In genomic region chr14:53750703-53751441, GRCm38 (mm10) we compare ENCODE assay signal across 21 mouse cellular contexts.
DNase-seq lines count a peak whose midpoint lies in the region; ATAC-seq and TF ChIP-seq lines count a peak whose summit lies in the region.
"Had no signal": no experiment of that assay in that cellular context is flagged by ENCODE, and none has a peak within 500 bp of the region (broad histone marks: within the 10 kb centered on the region; RNA-seq: fewer than 3 reads in every experiment).

No protein-coding gene starts in this region.

- TF ChIP-seq EP300 in MEL (IDR thresholded peaks at IDR 0.05; ENCODE audit: low read depth in 1 of 2, low read length in 2 of 2), result peak; percentile 90 to 92

- DNase-seq in liver, embryonic 11.5 days (ENCODE audit: low spot score), result no peak
- no peak for DNase-seq in liver
- peak; percentile 69 for DNase-seq in MEL (ENCODE audit: low read depth, low spot score)
- no peak for DNase-seq in liver, embryonic 13.5 days
- no peak for DNase-seq in testis, postnatal 14 days (ENCODE audit: low spot score)
- DNase-seq in embryo, embryonic 9.5 days (ENCODE audit: extremely low spot score), result no peak
- DNase-seq: adrenal gland, adult 8-10 months; adrenal gland, postnatal 36 days; cerebellum, adult 8-10 months; cerebellum, postnatal 14 days; gastrocnemius, postnatal 14 days; heart, postnatal 4 days had no signal

- TF ChIP-seq CTCF in MEL (IDR thresholded peaks at IDR 0.05 in 2 of 3, conservative IDR thresholded peaks at IDR 0.05 in 1 of 3; ENCODE audit: control insufficient read depth in 1 of 3, insufficient read depth in 1 of 3, low read depth in 2 of 3, low read length in 3 of 3, poor library complexity in 1 of 3, severe bottlenecking in 1 of 3), result no peak

- no peaks in the 10 kb centered on the region for H3K79me2 ChIP-seq in MEL (ENCODE audit: control insufficient read depth, insufficient read depth, low read length, poor library complexity)

- H3K4me1 ChIP-seq in liver, embryonic 11.5 days (replicated peaks; ENCODE audit: control insufficient read depth, insufficient read depth, low read length), result no peaks in the 10 kb centered on the region; the same call in 1 of the 2 replicates
- H3K4me1 ChIP-seq in MEL (ENCODE audit: control insufficient read depth in 1 of 2, insufficient read depth in 2 of 2, low read length in 2 of 2), result peaks cover 0 to 3% of the 10 kb centered on the region in 2 experiments; a peak in 1 of 4 replicates
- peaks cover 7% of the 10 kb centered on the region for H3K4me1 ChIP-seq in liver, embryonic 13.5 days (replicated peaks)
- H3K4me1 ChIP-seq: embryonic facial prominence, embryonic 13.5 days; forebrain, embryonic 12.5 days; heart, embryonic 12.5 days; hindbrain, embryonic 13.5 days had no signal

- no peak overlapping the region for H3K27ac ChIP-seq in liver, embryonic 11.5 days (ENCODE audit: low read depth, low read length)
- peak overlapping the region; percentile 38 for H3K27ac ChIP-seq in MEL (ENCODE audit: control insufficient read depth, low read depth, low read length)
- H3K27ac ChIP-seq in liver, embryonic 13.5 days, result peak overlapping the region; percentile 3; the same call in 1 of the 2 replicates
- H3K27ac ChIP-seq: embryonic facial prominence, embryonic 13.5 days; forebrain, embryonic 12.5 days; hindbrain, embryonic 13.5 days; hindbrain, postnatal 0 days had no signal

- H3K9me3 ChIP-seq in liver, embryonic 11.5 days (ENCODE audit: control insufficient read depth, low read length), result no peaks in the 10 kb centered on the region
- no peaks in the 10 kb centered on the region for H3K9me3 ChIP-seq in MEL (replicated peaks; ENCODE audit: insufficient read depth, low read length)
- H3K9me3 ChIP-seq in liver, embryonic 13.5 days (replicated peaks), result no peaks in the 10 kb centered on the region
- H3K9me3 ChIP-seq: embryonic facial prominence, embryonic 13.5 days; forebrain, embryonic 12.5 days; heart, embryonic 12.5 days; hindbrain, embryonic 13.5 days had no signal

- H3K9ac ChIP-seq in liver, embryonic 11.5 days (ENCODE audit: low read depth, low read length), result no peak overlapping the region
- H3K9ac ChIP-seq in MEL (ENCODE audit: control insufficient read depth, low read depth, low read length, poor library complexity, severe bottlenecking), result no peak overlapping the region
- H3K9ac ChIP-seq in liver, embryonic 13.5 days, result no peak overlapping the region
- H3K9ac ChIP-seq: embryonic facial prominence, embryonic 13.5 days; forebrain, embryonic 12.5 days; heart, embryonic 12.5 days; hindbrain, embryonic 13.5 days had no signal

- ATAC-seq in liver, embryonic 11.5 days (replicated peaks; ENCODE audit: low FRiP score), result peak; percentile 67
- peak; percentile 73 for ATAC-seq in liver, embryonic 13.5 days (ENCODE audit: low read depth)
- peak; percentile 79 for ATAC-seq in megakaryocyte progenitor cell, adult 5-6 weeks (replicated peaks; ENCODE audit: poor library complexity)
- ATAC-seq in granulocyte monocyte progenitor cell, adult 5-6 weeks (replicated peaks; ENCODE audit: poor library complexity, severe bottlenecking), result no peak
- ATAC-seq: forebrain, embryonic 16.5 days; hindbrain, postnatal 0 days had no signal

- TF ChIP-seq POLR2A in MEL (IDR thresholded peaks at IDR 0.05; ENCODE audit: control insufficient read depth in 1 of 2, insufficient read depth in 1 of 2, low read depth in 1 of 2, low read length in 2 of 2, poor library complexity in 1 of 2), result no peak

- TF ChIP-seq RAD21 in MEL (IDR thresholded peaks at IDR 0.05; ENCODE audit: low read depth, low read length), result no peak

- H3K4me3 ChIP-seq in liver, embryonic 11.5 days (ENCODE audit: low read depth, low read length), result no peak overlapping the region
- no peak overlapping the region for H3K4me3 ChIP-seq in MEL (ENCODE audit: control insufficient read depth in 1 of 2, insufficient read depth in 1 of 2, low read depth in 2 of 2, low read length in 2 of 2)
- H3K4me3 ChIP-seq in liver, embryonic 13.5 days (replicated peaks), result no peak overlapping the region
- H3K4me3 ChIP-seq: embryonic facial prominence, embryonic 13.5 days; forebrain, embryonic 12.5 days; heart, embryonic 12.5 days; hindbrain, embryonic 13.5 days had no signal

- H3K27me3 ChIP-seq in liver, embryonic 11.5 days (replicated peaks; ENCODE audit: control insufficient read depth, insufficient read depth, low read length), result no peaks in the 10 kb centered on the region
- no peaks in the 10 kb centered on the region for H3K27me3 ChIP-seq in MEL (ENCODE audit: control insufficient read depth in 1 of 2, insufficient read depth in 2 of 2, low read length in 2 of 2)
- H3K27me3 ChIP-seq in liver, embryonic 13.5 days, result no peaks in the 10 kb centered on the region
- H3K27me3 ChIP-seq: CH12.LX; embryonic facial prominence, embryonic 13.5 days; forebrain, embryonic 12.5 days; heart, embryonic 12.5 days; hindbrain, embryonic 13.5 days had no signal

- H3K4me2 ChIP-seq in liver, embryonic 11.5 days, result no peak overlapping the region
- H3K4me2 ChIP-seq in liver, embryonic 13.5 days, result no peak overlapping the region
- H3K4me2 ChIP-seq: embryonic facial prominence, embryonic 13.5 days; forebrain, embryonic 12.5 days; heart, embryonic 12.5 days; hindbrain, embryonic 13.5 days had no signal

- 21% methylated on average over 4 of the region's 4 CpGs for WGBS in liver, embryonic 11.5 days
- 9% methylated on average over 4 of the region's 4 CpGs for WGBS in liver, embryonic 13.5 days (ENCODE audit: insufficient replicate concordance)

- no peaks in the 10 kb centered on the region for H3K36me3 ChIP-seq in liver, embryonic 11.5 days (ENCODE audit: control insufficient read depth, insufficient read depth, low read length)
- no peaks in the 10 kb centered on the region for H3K36me3 ChIP-seq in MEL (ENCODE audit: control insufficient read depth in 1 of 2, insufficient read depth in 2 of 2, low read length in 2 of 2)
- H3K36me3 ChIP-seq in liver, embryonic 13.5 days, result no peaks in the 10 kb centered on the region
- H3K36me3 ChIP-seq: embryonic facial prominence, embryonic 13.5 days; forebrain, embryonic 12.5 days; heart, embryonic 12.5 days; hindbrain, embryonic 13.5 days had no signal

TF ChIP-seq in MEL, 35 proteins besides CTCF, POLR2A, EP300 and RAD21:
- TF ChIP-seq ZC3H11A (IDR thresholded peaks at IDR 0.05; ENCODE audit: low read depth, low read length) (no peak), ZKSCAN1 (IDR thresholded peaks at IDR 0.05; ENCODE audit: low read depth, low read length) (no peak), TBP (IDR thresholded peaks at IDR 0.05; ENCODE audit: low read depth, low read length) (0 out of 2 replicates have a peak, but pooled peaks have one; percentile 46), MYC (IDR thresholded peaks at IDR 0.05; ENCODE audit: low read depth, low read length) (no peak), ETS1 (IDR thresholded peaks at IDR 0.05; ENCODE audit: low read depth, low read length) (peak; percentile 56), MEF2A (IDR thresholded peaks at IDR 0.05; ENCODE audit: extremely low read depth, insufficient replicate concordance, low read depth, low read length, poor library complexity, severe bottlenecking) (no peak), SMC3 (IDR thresholded peaks at IDR 0.05; ENCODE audit: low read depth, low read length) (no peak), ZMIZ1 (IDR thresholded peaks at IDR 0.05; ENCODE audit: low read depth, low read length) (no peak), GABPA (IDR thresholded peaks at IDR 0.05; ENCODE audit: low read depth, low read length) (no peak), GATA1 (IDR thresholded peaks at IDR 0.05; ENCODE audit: low read depth, low read length) (peak; percentile 91), ELF1 (IDR thresholded peaks at IDR 0.05; ENCODE audit: low read depth, low read length) (no peak), NELFE (IDR thresholded peaks at IDR 0.05; ENCODE audit: low read depth, low read length) (no peak), BHLHE40 (IDR thresholded peaks at IDR 0.05; ENCODE audit: borderline replicate concordance, low read depth, low read length) (no peak), UBTF (IDR thresholded peaks at IDR 0.05; ENCODE audit: borderline replicate concordance, insufficient read depth, low read depth, low read length) (no peak), SIN3A (IDR thresholded peaks at IDR 0.05; ENCODE audit: low read length) (peak; percentile 67), USF1 (IDR thresholded peaks at IDR 0.05; ENCODE audit: low read depth, low read length) (no peak), MYB (IDR thresholded peaks at IDR 0.05; ENCODE audit: low read depth, low read length) (peak; percentile 81), E2F4 (IDR thresholded peaks at IDR 0.05; ENCODE audit: borderline replicate concordance, low read depth, low read length) (no peak), MAZ (IDR thresholded peaks at IDR 0.05; ENCODE audit: low read depth, low read length) (no peak), HCFC1 (IDR thresholded peaks at IDR 0.05; ENCODE audit: low read depth, low read length) (no peak), ZNF384 (IDR thresholded peaks at IDR 0.05; ENCODE audit: low read depth, low read length) (no peak), TCF12 (IDR thresholded peaks at IDR 0.05; ENCODE audit: low read depth, low read length) (peak; percentile 78), TAL1 (IDR thresholded peaks at IDR 0.05; ENCODE audit: low read length) (no peak), KAT2A (conservative IDR thresholded peaks at IDR 0.05; ENCODE audit: low read depth, low read length) (no peak), RCOR1 (IDR thresholded peaks at IDR 0.05; ENCODE audit: low read depth, low read length) (peak; percentile 81), POLR2AphosphoS2 (IDR thresholded peaks at IDR 0.05; ENCODE audit: low read length) (no peak), NRF1 (IDR thresholded peaks at IDR 0.05; ENCODE audit: insufficient read depth, low read depth, low read length, poor library complexity, severe bottlenecking) (no peak), POLR2AphosphoS5 (IDR thresholded peaks at IDR 0.05; ENCODE audit: borderline replicate concordance, low read depth, low read length) (no peak)
